Mouse (Mus musculus): Measurements from ENCODE around the gene Sh3rf1.

- TF ChIP-seq CTCF (conservative IDR thresholded peaks at IDR 0.05; ENCODE audit: low read length) (no peak), NANOG (IDR thresholded peaks at IDR 0.05; ENCODE audit: borderline replicate concordance, low read length) (no peak)
Observed at GRCm38 (mm10) chr8:61321216-61321615, 97.5 kb downstream of the Sh3rf1 start.

All from E14TG2a.4 (cell line).